Mouse (Mus musculus): ENCODE measurements at regions not wholly inside any gene's neighbourhood (a gene's known extent, or its start where the extent isn't known, plus 50 kb on each side); places are given as distances from the start of the nearest gene placed in this dataset.

- Histone ChIP-seq H3K36me3 (replicated peaks; ENCODE audit: control insufficient read depth, insufficient read depth) (no peaks in the 10 kb centered on the region), H3K4me2 (replicated peaks) (peak overlapping the region; percentile 44), H3K27ac (no peak overlapping the region), H3K4me3 (replicated peaks; ENCODE audit: low read length) (no peak overlapping the region), H3K9me3 (ENCODE audit: control insufficient read depth, low read length) (no peaks in the 10 kb centered on the region), H3K4me1 (replicated peaks; ENCODE audit: control insufficient read depth, insufficient read depth, low read length) (peaks cover 6% of the 10 kb centered on the region), H3K27me3 (ENCODE audit: control insufficient read depth, insufficient read depth, low read length) (no peaks in the 10 kb centered on the region), H3K9ac (no peak overlapping the region)
- ATAC-seq (ENCODE audit: low FRiP score) (no peak), DNase-seq (ENCODE audit: low spot score) (no peak)
- 68% methylated on average over 13 of the region's 13 CpGs for WGBS
These were observed 87.1 kb downstream of the Ankrd50 start for GRCm38 (mm10) chr3:38397615-38397956.

- peak overlapping the region; percentile 44 for H3K4me2 ChIP-seq (replicated peaks)
- H3K9ac ChIP-seq = 0 out of 2 replicates have a peak overlapping the region, but pooled peaks have one; percentile 20
- H3K27ac ChIP-seq = no peak overlapping the region
These were observed 87.7 kb downstream of the Ankrd50 start for GRCm38 (mm10) chr3:38396760-38397614.

DNA sequence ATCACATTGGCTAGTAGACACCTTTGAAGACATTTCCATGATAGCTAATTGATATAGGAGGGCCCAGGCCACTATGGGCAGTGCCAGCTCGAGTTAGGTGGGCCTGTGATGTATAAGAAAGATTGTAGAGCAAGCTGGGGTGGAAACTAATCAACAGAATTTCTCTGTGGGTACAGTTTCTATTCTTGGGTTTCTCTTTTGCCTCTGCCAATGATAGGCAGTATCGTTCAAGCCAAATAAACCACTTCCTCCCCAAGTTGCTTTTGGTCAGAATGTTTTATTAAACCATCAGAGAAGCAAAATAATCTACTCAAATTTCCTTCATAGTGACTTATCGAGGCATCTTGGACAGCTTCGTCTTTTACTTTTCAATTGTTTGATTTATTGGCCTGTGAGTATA, 90.3 kb downstream of the Ankrd50 start:
- 83% methylated on average over 4 of the region's 4 CpGs for WGBS
- Histone ChIP-seq H3K4me2 (replicated peaks) (no peak overlapping the region), H3K4me3 (replicated peaks; ENCODE audit: low read length) (no peak overlapping the region), H3K27me3 (ENCODE audit: control insufficient read depth, insufficient read depth, low read length) (no peaks in the 10 kb centered on the region), H3K27ac (no peak overlapping the region), H3K36me3 (replicated peaks; ENCODE audit: control insufficient read depth, insufficient read depth) (no peaks in the 10 kb centered on the region), H3K9ac (no peak overlapping the region), H3K9me3 (ENCODE audit: control insufficient read depth, low read length) (no peaks in the 10 kb centered on the region), H3K4me1 (replicated peaks; ENCODE audit: control insufficient read depth, insufficient read depth, low read length) (peaks cover 6% of the 10 kb centered on the region)
- ATAC-seq (ENCODE audit: low FRiP score) = no peak
- DNase-seq (ENCODE audit: low spot score) = no peak

More at GRCm38 (mm10) chr3:38396760-38397614, 87.7 kb downstream of the Ankrd50 start:
- peaks cover 6% of the 10 kb centered on the region for H3K4me1 ChIP-seq (replicated peaks; ENCODE audit: control insufficient read depth, insufficient read depth, low read length)
- no peaks in the 10 kb centered on the region for H3K27me3 ChIP-seq (ENCODE audit: control insufficient read depth, insufficient read depth, low read length)
- peak; percentile 80 for ATAC-seq (ENCODE audit: low FRiP score)
- no peaks in the 10 kb centered on the region for H3K36me3 ChIP-seq (replicated peaks; ENCODE audit: control insufficient read depth, insufficient read depth)
- WGBS = 1% methylated on average over 20 of the region's 20 CpGs
- peak overlapping the region; percentile 6; the same call in 1 of the 2 replicates for H3K4me3 ChIP-seq (replicated peaks; ENCODE audit: low read length)
- DNase-seq (ENCODE audit: low spot score) = peak; percentile 33
- no peaks in the 10 kb centered on the region for H3K9me3 ChIP-seq (ENCODE audit: control insufficient read depth, low read length)

GRCm38 (mm10) chr3:38389647-38390046, 95.0 kb downstream of the Ankrd50 start:
- Histone ChIP-seq H3K27ac (no peak overlapping the region), H3K27me3 (ENCODE audit: control insufficient read depth, insufficient read depth, low read length) (no peaks in the 10 kb centered on the region), H3K4me2 (replicated peaks) (no peak overlapping the region), H3K9ac (no peak overlapping the region), H3K4me1 (replicated peaks; ENCODE audit: control insufficient read depth, insufficient read depth, low read length) (no peaks in the 10 kb centered on the region), H3K4me3 (replicated peaks; ENCODE audit: low read length) (no peak overlapping the region), H3K9me3 (ENCODE audit: control insufficient read depth, low read length) (peaks cover 6% of the 10 kb centered on the region; the same call in 1 of the 2 replicates), H3K36me3 (replicated peaks; ENCODE audit: control insufficient read depth, insufficient read depth) (no peaks in the 10 kb centered on the region)
- WGBS = 56% methylated on average over 2 of the region's 2 CpGs
- ATAC-seq (ENCODE audit: low FRiP score) (no peak), DNase-seq (ENCODE audit: low spot score) (no peak)

- WGBS = 7% methylated on average over 3 of the region's 3 CpGs
- DNase-seq (ENCODE audit: low spot score) (peak; percentile 49), ATAC-seq (ENCODE audit: low FRiP score) (peak; percentile 51; the same call in 1 of the 2 replicates)
- Histone ChIP-seq H3K4me1 (replicated peaks; ENCODE audit: control insufficient read depth, insufficient read depth, low read length) (no peaks in the 10 kb centered on the region), H3K4me2 (replicated peaks) (no peak overlapping the region), H3K36me3 (replicated peaks; ENCODE audit: control insufficient read depth, insufficient read depth) (no peaks in the 10 kb centered on the region), H3K9me3 (ENCODE audit: control insufficient read depth, low read length) (peaks cover 6% of the 10 kb centered on the region; the same call in 1 of the 2 replicates), H3K27ac (no peak overlapping the region), H3K9ac (no peak overlapping the region), H3K4me3 (replicated peaks; ENCODE audit: low read length) (no peak overlapping the region), H3K27me3 (ENCODE audit: control insufficient read depth, insufficient read depth, low read length) (no peaks in the 10 kb centered on the region)
These were observed 95.7 kb downstream of the Ankrd50 start for GRCm38 (mm10) chr3:38388961-38389360.

DNA sequence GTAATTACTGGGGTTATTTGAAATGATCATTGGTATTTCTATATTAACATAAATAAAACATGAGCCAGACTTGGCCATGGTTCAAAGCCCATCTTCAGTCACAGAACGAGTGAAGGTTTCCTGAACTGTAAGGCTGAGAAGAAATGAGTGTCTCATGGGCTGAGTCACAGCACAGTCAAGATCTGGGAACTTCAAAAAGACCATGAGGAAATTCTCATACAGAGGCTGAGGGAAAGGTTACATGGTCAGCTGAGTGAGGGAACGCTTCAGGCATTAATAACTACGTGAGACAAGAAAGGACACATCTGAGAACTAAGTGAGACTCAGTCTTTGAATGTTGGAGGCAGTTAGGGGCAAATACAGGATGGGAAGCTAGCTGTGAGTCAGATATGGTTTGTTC, 101.9 kb downstream of the Ankrd50 start:
- H3K4me3 ChIP-seq (replicated peaks; ENCODE audit: low read length) = no peak overlapping the region
- ATAC-seq (ENCODE audit: low FRiP score) (no peak), DNase-seq (ENCODE audit: low spot score) (no peak)
- no peak overlapping the region for H3K27ac ChIP-seq
- H3K9me3 ChIP-seq (ENCODE audit: control insufficient read depth, low read length) = peaks cover 6% of the 10 kb centered on the region; the same call in 1 of the 2 replicates
- WGBS = 71% methylated on average over 3 of the region's 3 CpGs
- H3K36me3 ChIP-seq (replicated peaks; ENCODE audit: control insufficient read depth, insufficient read depth) = no peaks in the 10 kb centered on the region
- H3K4me2 ChIP-seq (replicated peaks) = no peak overlapping the region
- no peaks in the 10 kb centered on the region for H3K4me1 ChIP-seq (replicated peaks; ENCODE audit: control insufficient read depth, insufficient read depth, low read length)
- no peak overlapping the region for H3K9ac ChIP-seq
- no peaks in the 10 kb centered on the region for H3K27me3 ChIP-seq (ENCODE audit: control insufficient read depth, insufficient read depth, low read length)

- Histone ChIP-seq H3K4me2 (replicated peaks) (no peak overlapping the region), H3K27me3 (ENCODE audit: control insufficient read depth, insufficient read depth, low read length) (no peaks in the 10 kb centered on the region), H3K4me3 (replicated peaks; ENCODE audit: low read length) (no peak overlapping the region), H3K36me3 (replicated peaks; ENCODE audit: control insufficient read depth, insufficient read depth) (no peaks in the 10 kb centered on the region), H3K27ac (no peak overlapping the region), H3K9me3 (ENCODE audit: control insufficient read depth, low read length) (peaks cover 6% of the 10 kb centered on the region; the same call in 1 of the 2 replicates), H3K9ac (no peak overlapping the region), H3K4me1 (replicated peaks; ENCODE audit: control insufficient read depth, insufficient read depth, low read length) (no peaks in the 10 kb centered on the region)
- WGBS = 74% methylated on average over 5 of the region's 5 CpGs
- DNase-seq (ENCODE audit: low spot score) (no peak), ATAC-seq (ENCODE audit: low FRiP score) (no peak)
These were observed 103.0 kb downstream of the Ankrd50 start for GRCm38 (mm10) chr3:38381623-38382022.

- no peaks in the 10 kb centered on the region for H3K27me3 ChIP-seq (ENCODE audit: control insufficient read depth, insufficient read depth, low read length)
- no peak overlapping the region for H3K27ac ChIP-seq
- no peaks in the 10 kb centered on the region for H3K36me3 ChIP-seq (replicated peaks; ENCODE audit: control insufficient read depth, insufficient read depth)
- WGBS = 78% methylated on average over 4 of the region's 4 CpGs
- no peaks in the 10 kb centered on the region for H3K9me3 ChIP-seq (ENCODE audit: control insufficient read depth, low read length)
- DNase-seq (ENCODE audit: low spot score) (no peak), ATAC-seq (ENCODE audit: low FRiP score) (no peak)
- H3K4me3 ChIP-seq (replicated peaks; ENCODE audit: low read length) = no peak overlapping the region
- H3K4me1 ChIP-seq (replicated peaks; ENCODE audit: control insufficient read depth, insufficient read depth, low read length) = no peaks in the 10 kb centered on the region
- no peak overlapping the region for H3K9ac ChIP-seq
- H3K4me2 ChIP-seq (replicated peaks) = no peak overlapping the region
These were observed 111.0 kb downstream of the Ankrd50 start for GRCm38 (mm10) chr3:38373690-38374089.

GRCm38 (mm10) chr3:38371702-38372101, 112.9 kb downstream of the Ankrd50 start:
- Histone ChIP-seq H3K27me3 (ENCODE audit: control insufficient read depth, insufficient read depth, low read length) (no peaks in the 10 kb centered on the region), H3K9me3 (ENCODE audit: control insufficient read depth, low read length) (no peaks in the 10 kb centered on the region), H3K9ac (no peak overlapping the region), H3K27ac (no peak overlapping the region), H3K4me3 (replicated peaks; ENCODE audit: low read length) (no peak overlapping the region), H3K36me3 (replicated peaks; ENCODE audit: control insufficient read depth, insufficient read depth) (no peaks in the 10 kb centered on the region), H3K4me1 (replicated peaks; ENCODE audit: control insufficient read depth, insufficient read depth, low read length) (no peaks in the 10 kb centered on the region), H3K4me2 (replicated peaks) (no peak overlapping the region)
- ATAC-seq (ENCODE audit: low FRiP score) = no peak
- WGBS = 35% methylated on average over 2 of the region's 2 CpGs
- no peak for DNase-seq (ENCODE audit: low spot score)

Data from hindbrain, embryonic 14.5 days (tissue).